Mouse (Mus musculus): Measurements from ENCODE around the gene Gart. TPM values are rescaled to one million over a fixed set of nuclear protein-coding genes. Genes with fewer than 3 reads are reported as not detected.

Gart gene
- total and polyA plus RNA-seq, 3 experiments: 356 to 722 (median 517) TPM

DNA sequence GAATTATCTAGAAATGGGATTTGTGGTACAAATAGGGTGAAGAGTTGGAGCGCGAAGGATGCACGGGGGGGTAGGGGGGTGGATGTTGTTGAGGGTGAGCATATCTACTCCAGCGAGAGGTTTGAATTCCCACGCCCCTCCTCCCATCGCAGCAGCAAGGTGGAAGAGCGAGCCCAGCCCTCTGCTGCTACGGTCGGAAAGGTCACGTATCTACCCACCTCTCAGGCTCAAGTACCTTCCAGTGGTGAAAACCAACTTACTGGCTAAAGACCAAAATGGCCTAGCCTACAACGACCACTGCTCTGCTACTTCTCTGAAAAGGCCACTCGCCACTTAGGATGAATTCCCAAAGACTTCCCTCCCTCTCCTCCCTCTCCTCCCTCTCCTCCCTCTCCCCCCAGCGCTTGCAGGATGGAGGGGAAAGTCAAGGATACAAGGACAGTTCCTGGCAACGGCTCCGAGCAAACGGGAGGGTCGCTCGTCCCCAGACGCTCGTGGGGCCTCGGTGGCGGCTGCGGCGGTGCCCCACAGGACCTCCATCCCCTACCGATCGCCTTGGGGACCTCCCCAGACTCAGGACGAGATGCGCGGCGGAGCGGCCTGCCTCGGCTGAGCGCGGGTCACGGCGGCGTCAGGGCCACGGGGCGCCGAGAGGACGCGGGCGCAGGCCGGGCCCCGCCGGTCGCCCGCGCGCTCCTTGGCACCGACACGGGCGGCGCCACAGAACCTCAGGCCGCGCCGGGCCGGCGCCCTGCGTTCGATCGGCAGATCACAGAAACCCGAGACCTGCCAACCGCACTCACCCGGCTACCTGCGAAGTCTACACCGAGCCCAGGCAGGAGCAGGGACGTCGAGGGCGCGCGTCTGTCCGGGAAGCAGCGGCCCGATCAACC, 49.7 kb downstream of the Gart start (continued):
- no peak for TF ChIP-seq ZNF384 (IDR thresholded peaks at IDR 0.05; ENCODE audit: low read depth, low read length)
- TF ChIP-seq HCFC1 (IDR thresholded peaks at IDR 0.05; ENCODE audit: low read depth, low read length): no peak
- no peak for TF ChIP-seq EP300 (IDR thresholded peaks at IDR 0.05; ENCODE audit: low read length)
- TF ChIP-seq E2F4 (IDR thresholded peaks at IDR 0.05; ENCODE audit: insufficient replicate concordance, low read depth, low read length): no peak
- no peak for TF ChIP-seq MAFK (IDR thresholded peaks at IDR 0.05; ENCODE audit: insufficient replicate concordance, low read length)
- TF ChIP-seq RAD21 (IDR thresholded peaks at IDR 0.05; ENCODE audit: low read depth, low read length): no peak
- TF ChIP-seq IRF4 (IDR thresholded peaks at IDR 0.05; ENCODE audit: low read depth, low read length): peak; percentile 38
- TF ChIP-seq CHD2 (IDR thresholded peaks at IDR 0.05; ENCODE audit: low read length): 0 out of 2 replicates have a peak, but pooled peaks have one; percentile 24
- TF ChIP-seq NELFE (IDR thresholded peaks at IDR 0.05; ENCODE audit: low read depth, low read length): peak; percentile 63
- TF ChIP-seq USF1 (IDR thresholded peaks at IDR 0.05; ENCODE audit: low read depth, low read length): no peak
- TF ChIP-seq BHLHE40 (IDR thresholded peaks at IDR 0.05; ENCODE audit: low read depth, low read length): 0 out of 2 replicates have a peak, but pooled peaks have one; percentile 17
- no peak for TF ChIP-seq POLR2AphosphoS2 (IDR thresholded peaks at IDR 0.05; ENCODE audit: low read depth, low read length)
- TF ChIP-seq ELF1 (IDR thresholded peaks at IDR 0.05; ENCODE audit: low read depth, low read length): no peak
- TF ChIP-seq GABPA (IDR thresholded peaks at IDR 0.05; ENCODE audit: insufficient replicate concordance, low read depth, low read length): no peak
- peak; percentile 73 for TF ChIP-seq POLR2A (IDR thresholded peaks at IDR 0.05; ENCODE audit: low read depth, low read length)
- no peak; the same call in 1 of the 2 replicates for TF ChIP-seq MAZ (IDR thresholded peaks at IDR 0.05; ENCODE audit: low read depth, low read length)
- peak; percentile 50; the same call in 1 of the 2 replicates for TF ChIP-seq SIN3A (IDR thresholded peaks at IDR 0.05; ENCODE audit: low read length)

DNA sequence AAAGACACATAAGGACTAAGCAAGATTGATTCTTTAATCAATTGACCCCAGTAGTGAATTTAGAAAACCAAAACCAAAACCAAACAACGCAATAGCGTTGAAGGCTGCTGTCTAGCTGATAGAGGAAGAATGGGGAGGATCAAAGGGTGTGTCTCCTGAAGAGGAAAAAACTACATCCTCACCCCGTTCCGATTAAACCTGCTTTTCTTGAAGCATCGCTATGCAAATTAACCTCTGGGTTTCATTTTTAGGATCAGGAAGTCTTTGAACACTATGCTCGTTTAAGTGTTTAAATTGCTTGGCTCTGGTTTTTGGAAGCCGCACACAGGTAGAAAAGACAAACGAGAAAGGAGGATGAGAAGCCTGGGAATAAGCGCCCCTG, 50.4 kb downstream of the Gart start:
- Histone ChIP-seq H3K27me3 (replicated peaks) (peaks cover 13% of the 10 kb centered on the region), H3K9ac (ENCODE audit: insufficient read depth, low read depth) (peak overlapping the region; percentile 54; the same call in 1 of the 2 replicates), H3K4me1 (ENCODE audit: control insufficient read depth in 1 of 2, insufficient read depth in 2 of 2) (peaks cover 8 to 25% of the 10 kb centered on the region in 2 experiments), H3K79me2 (replicated peaks; ENCODE audit: control insufficient read depth, extremely low read depth, insufficient read depth, poor library complexity, severe bottlenecking) (no peaks in the 10 kb centered on the region), H3K9me3 (replicated peaks; ENCODE audit: low read length) (no peaks in the 10 kb centered on the region), H3K36me3 (replicated peaks in 1 of 2; ENCODE audit: control insufficient read depth in 1 of 2, insufficient read depth in 1 of 2, low read length in 1 of 2) (peaks cover 0 to 18% of the 10 kb centered on the region in 2 experiments), H3K4me2 (ENCODE audit: insufficient read depth, low read depth, poor library complexity, severe bottlenecking) (peak overlapping the region; percentile 76), H3K4me3 (replicated peaks in 1 of 3; ENCODE audit: low read depth in 2 of 3, low read length in 2 of 3, poor library complexity in 1 of 3) (peak overlapping the region; percentile 67 to 86 (median 80)), H3K27ac (ENCODE audit: insufficient read depth, low read depth) (no peak overlapping the region)
- in situ Hi-C loops (cut with MboI; ENCODE audit: low pct_ligation_motif_present, low pct_unique_long_range_greater_than_20kb, low sequenced_read_pairs): loop anchor here (5.0 to 10.0 kb wide), 2 partner anchors 84 to 232 kb away; no protein-coding TSS in a partner anchor
- dilution Hi-C loops (cut with MboI; ENCODE audit: extremely low pct_ligation_motif_present, extremely low pct_unique_long_range_greater_than_20kb, low sequenced_read_pairs): no loop called here
- DNase-seq (ENCODE audit: extremely low read depth): peak; percentile 75
- TF ChIP-seq EP300 (IDR thresholded peaks at IDR 0.05; ENCODE audit: low read length): peak; percentile 50
- peak; percentile 81; the same call in 1 of the 2 replicates for TF ChIP-seq SIN3A (IDR thresholded peaks at IDR 0.05; ENCODE audit: low read length)
- no peak for TF ChIP-seq MAZ (IDR thresholded peaks at IDR 0.05; ENCODE audit: low read depth, low read length)
- no peak for TF ChIP-seq USF1 (IDR thresholded peaks at IDR 0.05; ENCODE audit: low read depth, low read length)
- TF ChIP-seq MAX (IDR thresholded peaks at IDR 0.05; ENCODE audit: low read length): no peak
- TF ChIP-seq HCFC1 (IDR thresholded peaks at IDR 0.05; ENCODE audit: low read depth, low read length): 0 out of 2 replicates have a peak, but pooled peaks have one; percentile 19
- no peak for TF ChIP-seq ZC3H11A (IDR thresholded peaks at IDR 0.05; ENCODE audit: low read depth, low read length)
- TF ChIP-seq CHD1 (IDR thresholded peaks at IDR 0.05; ENCODE audit: low read depth, low read length): peak; percentile 66; the same call in 1 of the 2 replicates
- TF ChIP-seq CHD2 (IDR thresholded peaks at IDR 0.05; ENCODE audit: low read length): no peak
- no peak for TF ChIP-seq TCF12 (IDR thresholded peaks at IDR 0.05; ENCODE audit: low read depth, low read length)
- no peak for TF ChIP-seq MAFK (IDR thresholded peaks at IDR 0.05; ENCODE audit: insufficient replicate concordance, low read length)
- TF ChIP-seq TBP (conservative IDR thresholded peaks at IDR 0.05; ENCODE audit: low read depth, low read length): no peak
- no peak for TF ChIP-seq PAX5 (IDR thresholded peaks at IDR 0.05; ENCODE audit: low read length)
- no peak for TF ChIP-seq CTCF (conservative IDR thresholded peaks at IDR 0.05 in 1 of 2, IDR thresholded peaks at IDR 0.05 in 1 of 2; ENCODE audit: low read depth in 2 of 2, low read length in 2 of 2)
- peak; percentile 51; the same call in 1 of the 2 replicates for TF ChIP-seq ZNF384 (IDR thresholded peaks at IDR 0.05; ENCODE audit: low read depth, low read length)
- TF ChIP-seq BHLHE40 (IDR thresholded peaks at IDR 0.05; ENCODE audit: low read depth, low read length): no peak
- TF ChIP-seq ZMIZ1 (IDR thresholded peaks at IDR 0.05; ENCODE audit: low read depth, low read length): no peak
- no peak for TF ChIP-seq GABPA (IDR thresholded peaks at IDR 0.05; ENCODE audit: insufficient replicate concordance, low read depth, low read length)
- no peak for TF ChIP-seq KAT2A (IDR thresholded peaks at IDR 0.05; ENCODE audit: insufficient replicate concordance, low read length)
- TF ChIP-seq POLR2AphosphoS2 (IDR thresholded peaks at IDR 0.05; ENCODE audit: low read depth, low read length): no peak
- no peak for TF ChIP-seq NRF1 (IDR thresholded peaks at IDR 0.05; ENCODE audit: low read depth, low read length)
- peak; percentile 32; the same call in 1 of the 2 replicates for TF ChIP-seq MEF2A (IDR thresholded peaks at IDR 0.05; ENCODE audit: borderline replicate concordance, low read depth, low read length)
- TF ChIP-seq MXI1 (IDR thresholded peaks at IDR 0.05; ENCODE audit: low read depth, low read length): peak; percentile 37; the same call in 1 of the 2 replicates
- no peak for TF ChIP-seq USF2 (conservative IDR thresholded peaks at IDR 0.05; ENCODE audit: low read depth, low read length)
- TF ChIP-seq IRF4 (IDR thresholded peaks at IDR 0.05; ENCODE audit: low read depth, low read length): no peak
- TF ChIP-seq RAD21 (IDR thresholded peaks at IDR 0.05; ENCODE audit: low read depth, low read length): no peak
- TF ChIP-seq ETS1 (conservative IDR thresholded peaks at IDR 0.05; ENCODE audit: low read depth, low read length): no peak; the same call in 1 of the 2 replicates
- TF ChIP-seq ZKSCAN1 (IDR thresholded peaks at IDR 0.05; ENCODE audit: borderline replicate concordance, low read depth, low read length): no peak
